Mouse (Mus musculus) retina, adult 2 months (tissue): Measurements from ENCODE around the gene Wdcp.
"Not testable (repeated sequence)": the region's sequence is repeated elsewhere in the genome, so short reads cannot be mapped to it uniquely, and the experiment has no call there.

Experiments
- DNase-seq: peaks from one replicate; pipeline ENCODE4 v3.0.0-alpha.2; 2012; ENCODE audit warnings: low read depth, low spot score

Gene Wdcp

GRCm38 (mm10) chr12:4868924-4869323 is 25.8 kb downstream of the Wdcp start:
- no peak for DNase-seq

- no peak for DNase-seq
Measured at GRCm38 (mm10) chr12:4871260-4871659, 28.2 kb downstream of the Wdcp start.

GRCm38 (mm10) chr12:4872273-4872672 is 29.2 kb downstream of the Wdcp start:
- no peak for DNase-seq

DNA sequence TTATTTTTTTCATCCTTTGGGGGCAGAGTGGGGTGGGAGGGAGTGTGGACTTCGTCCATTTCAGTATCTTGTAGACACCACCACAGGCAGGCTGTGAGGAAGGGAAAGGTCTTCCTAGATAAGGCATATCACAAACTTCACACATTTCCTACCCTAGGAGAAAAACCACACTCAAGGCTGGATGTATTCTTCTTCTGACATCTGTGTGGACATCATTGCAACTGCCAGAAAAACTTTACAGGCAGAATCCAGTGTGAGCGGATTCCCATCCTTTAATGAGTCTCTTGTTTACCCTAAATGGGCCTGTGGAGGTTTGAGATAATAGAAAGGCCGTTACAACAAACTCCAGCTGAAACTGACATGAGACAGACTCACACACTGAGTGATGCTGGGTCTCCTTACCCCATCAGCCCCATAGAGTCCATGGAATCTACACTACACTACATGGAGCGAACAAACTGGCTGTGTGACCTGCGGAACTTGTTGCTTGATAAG is 29.9 kb downstream of the Wdcp start:
- DNase-seq, result no peak

GRCm38 (mm10) chr12:4873531-4873930 is 30.4 kb downstream of the Wdcp start:
- no peak for DNase-seq

- peak; percentile 23 for DNase-seq
Measured at GRCm38 (mm10) chr12:4874161-4874927, 31.2 kb downstream of the Wdcp start, which contains the start of gene Mfsd2b. Mfsd2b (minus strand) TSS chr12:4874359.

DNA sequence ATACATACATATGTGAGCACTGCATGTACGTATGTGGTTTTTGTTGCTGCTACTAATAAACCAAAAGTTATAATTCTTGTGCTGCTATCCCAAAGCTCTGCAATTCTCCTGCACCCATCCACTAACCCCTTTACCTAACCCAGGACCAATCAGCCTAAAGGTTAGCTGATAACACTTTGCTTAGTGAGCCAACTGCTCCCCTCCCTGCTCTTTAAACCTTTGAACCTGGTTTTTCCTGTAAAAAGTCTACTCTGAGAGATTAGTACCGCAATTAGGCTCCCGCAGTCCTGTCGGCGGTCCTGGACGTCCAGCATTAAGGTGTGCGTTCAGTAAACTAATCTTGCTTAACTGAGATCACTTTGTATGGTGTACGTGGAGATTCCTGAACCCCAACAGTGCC is 32.5 kb downstream of the Wdcp start:
- DNase-seq, result no peak

- no peak for DNase-seq
Measured at GRCm38 (mm10) chr12:4878296-4878783, 35.2 kb downstream of the Wdcp start.

DNA sequence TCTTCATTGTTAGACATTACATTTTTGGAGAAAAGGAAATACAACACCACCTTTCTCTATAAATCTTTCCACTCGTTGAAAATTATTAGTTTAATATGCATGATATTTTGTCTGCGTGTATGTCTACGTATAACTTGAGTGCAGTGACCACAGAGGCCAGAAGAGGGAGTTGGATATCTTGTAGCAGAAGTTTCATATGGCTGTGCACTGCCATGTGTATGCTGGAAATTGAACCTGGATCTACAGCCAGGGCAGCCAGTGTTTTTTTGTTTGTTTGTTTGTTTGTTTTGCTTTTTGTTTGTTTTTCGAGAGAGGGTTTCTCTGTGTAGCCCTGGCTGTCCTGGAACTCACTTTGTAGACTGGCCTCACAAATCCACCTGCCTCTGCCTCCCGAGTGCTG is 35.9 kb downstream of the Wdcp start:
- DNase-seq, result no peak

DNA sequence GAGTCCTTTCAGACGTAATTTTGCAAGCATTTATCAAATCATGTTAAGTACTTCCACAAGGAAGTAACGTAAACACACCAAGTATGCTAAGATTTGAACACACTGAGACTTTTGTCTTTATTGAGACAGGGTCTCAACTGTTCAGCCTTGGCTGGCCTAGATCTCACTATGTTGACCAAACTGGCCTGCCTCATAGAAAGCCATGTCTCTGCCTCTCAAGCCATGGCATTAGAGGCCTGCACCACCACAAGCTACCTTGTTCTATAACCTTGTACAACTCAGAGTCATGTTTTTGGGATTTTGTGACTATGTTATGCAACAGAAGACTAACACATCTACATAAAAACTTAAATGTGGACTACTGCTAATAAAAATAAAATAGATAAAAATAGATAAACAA is 39.0 kb downstream of the Wdcp start:
- DNase-seq, result no peak

- DNase-seq, result no peak
Measured at GRCm38 (mm10) chr12:4885062-4885461, 42.0 kb downstream of the Wdcp start.

DNA sequence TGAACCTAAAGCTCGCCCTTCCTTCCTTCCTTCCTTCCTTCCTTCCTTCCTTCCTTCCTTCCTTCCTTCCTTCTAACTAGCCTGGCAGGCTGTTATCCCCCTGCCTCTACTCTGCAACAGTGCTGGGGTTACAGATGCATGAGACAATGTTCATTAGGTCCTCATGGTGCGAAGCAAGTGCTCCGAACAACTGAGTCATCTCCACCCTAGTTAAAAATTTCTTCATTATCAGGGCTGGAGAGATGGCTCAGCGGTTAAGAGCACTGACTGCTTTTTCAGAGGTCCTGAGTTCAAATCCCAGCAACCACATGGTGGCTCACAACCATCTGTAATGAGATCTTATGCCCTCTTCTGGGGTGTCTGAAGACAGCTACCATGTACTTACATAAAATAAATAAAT is 43.5 kb downstream of the Wdcp start:
- DNase-seq, result not testable (repeated sequence)

- DNase-seq, result no peak
Measured at GRCm38 (mm10) chr12:4888739-4889138, 45.6 kb downstream of the Wdcp start.

DNA sequence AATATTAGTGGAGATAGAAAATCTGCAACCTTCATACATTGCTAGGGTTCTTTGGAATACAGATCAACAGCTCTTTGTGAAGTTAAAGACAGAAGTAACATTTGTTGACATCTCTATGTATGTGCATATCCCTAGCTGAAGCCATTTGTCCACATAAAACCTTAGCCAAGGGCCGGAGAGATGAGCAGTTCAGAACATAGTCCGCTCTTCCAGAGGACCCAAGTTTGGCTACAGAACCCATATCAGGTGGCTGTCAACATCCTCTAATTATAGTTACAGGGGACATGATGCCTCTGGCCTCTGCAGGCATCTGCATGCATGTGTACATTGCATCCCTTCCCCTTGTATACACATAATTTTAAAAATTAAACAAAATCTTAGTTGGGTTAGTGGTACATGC is 46.1 kb downstream of the Wdcp start:
- DNase-seq, result no peak

GRCm38 (mm10) chr12:4889891-4890290 is 46.8 kb downstream of the Wdcp start:
- no peak for DNase-seq

GRCm38 (mm10) chr12:4898024-4898423 is 54.9 kb downstream of the Wdcp start:
- no peak for DNase-seq

GRCm38 (mm10) chr12:4905946-4906345 is 62.8 kb downstream of the Wdcp start:
- no peak for DNase-seq

GRCm38 (mm10) chr12:4906476-4906875 is 63.4 kb downstream of the Wdcp start:
- no peak for DNase-seq

GRCm38 (mm10) chr12:4906951-4907906 is 64.1 kb downstream of the Wdcp start, which contains the start of gene Ubxn2a:
Ubxn2a (minus strand) TSS chr12:4907705.
- peak; percentile 87 for DNase-seq

GRCm38 (mm10) chr12:4908391-4908790 is 65.3 kb downstream of the Wdcp start:
- DNase-seq, result no peak
